Mouse (Mus musculus) C2C12 (cell line): ENCODE data around the gene AC129217.1.

Experiments used
- CTCF ChIP-seq: IDR thresholded peaks from one replicate; pipeline ENCODE4 v1.5.1; 2011; ENCODE audit not compliant: control insufficient read depth, insufficient read depth, insufficient read length
- MYOG ChIP-seq: IDR thresholded peaks from one replicate; pipeline ENCODE4 v1.6.1; 2011; ENCODE audit not compliant: control insufficient read depth, insufficient read length; ENCODE audit errors: extremely low read depth

DNA sequence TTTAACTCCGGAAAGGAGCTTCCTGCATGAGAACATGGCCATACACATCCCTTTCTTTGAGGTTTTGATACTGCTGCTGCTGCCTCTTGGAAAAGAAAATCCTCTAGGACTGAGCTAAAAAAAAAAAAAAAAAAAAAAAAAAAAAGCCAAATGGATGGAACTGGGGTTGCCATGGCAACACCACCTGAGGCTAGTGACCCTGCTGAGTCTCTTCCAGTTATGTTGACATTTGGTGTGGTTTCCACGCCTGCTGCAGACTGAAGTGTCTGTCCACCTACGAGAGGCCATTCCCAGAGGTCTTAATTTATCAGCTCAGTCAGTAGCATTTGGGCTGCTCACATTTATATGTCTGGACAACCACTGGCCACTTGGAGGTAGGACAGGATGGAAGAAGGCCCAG lies 41.1 kb upstream of the AC129217.1 start:
- TF ChIP-seq MYOG (no peak), CTCF (no peak)
